Mouse (Mus musculus) gastrocnemius, postnatal 36 days (tissue): ENCODE data around the gene Haus6. TPM values are rescaled to one million over a fixed set of nuclear protein-coding genes. Genes with fewer than 3 reads are reported as not detected.

Source experiments
- total RNA-seq, 2 experiments: library from RNA; stranded (reverse); gene quantifications; 2 replicates each; pipeline ENCODE4 v1.2.3; 2021

Haus6 gene
- total RNA-seq, 2 experiments from 2014 or later = 4.6 to 5.7 TPM

Other genes with a start within 250 kb of the Haus6 start
- gene Saxo1, start 53.7 kb downstream of the Haus6 start, total RNA-seq = not detected
- gene Rraga, start 36.4 kb downstream of the Haus6 start, total RNA-seq = 10 to 100 TPM; 43.1 to 48.5 TPM
- 10 to 100 TPM; 51.7 to 54.1 TPM for gene Plin2, start 58.0 kb upstream of the Haus6 start, total RNA-seq
- 10 to 100 TPM; 22.3 to 27.1 TPM for gene Dennd4c, start 136.5 kb upstream of the Haus6 start, total RNA-seq
- gene Rps6, start 245.4 kb upstream of the Haus6 start, total RNA-seq = 100 to 1,000 TPM; 326 to 382 TPM